Mouse (Mus musculus) monocyte, adult 59 days (primary cell): ENCODE results near the gene Gstm2. TPM values are rescaled to one million over a fixed set of nuclear protein-coding genes. Genes with fewer than 3 reads are reported as not detected.

Source experiments
- total RNA-seq, 2 experiments: library from RNA; stranded (reverse); gene quantifications; one replicate each; pipeline ENCODE4 v1.2.4; 2023

Gstm2 gene
- total RNA-seq = under 1 TPM in 1 of 2 experiments, not detected in 1; 0.79 TPM

DNA sequence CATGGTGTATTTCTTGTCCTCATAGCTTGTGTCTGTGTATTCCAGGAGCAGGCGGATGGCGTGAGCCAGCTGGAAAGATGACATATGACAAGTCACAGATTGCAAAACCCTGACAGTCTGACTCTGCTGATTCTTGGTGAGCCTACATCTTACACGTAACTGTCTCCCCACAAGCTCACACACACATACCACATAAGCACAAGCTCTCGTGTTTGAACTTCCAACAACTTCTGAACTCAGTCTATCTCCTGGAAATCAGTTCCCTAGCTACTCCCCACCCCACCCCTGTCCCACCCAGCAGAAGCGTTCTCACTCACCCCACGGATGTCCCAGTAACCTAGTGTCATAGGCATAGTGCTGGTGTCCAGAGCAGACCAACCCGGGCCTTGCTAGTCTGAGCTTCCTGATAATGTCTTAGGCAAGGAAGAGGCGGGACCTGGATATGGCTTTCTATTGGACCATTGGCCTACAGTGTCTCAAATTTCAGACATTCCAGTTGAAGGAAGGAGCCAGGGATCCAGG, at the start of gene Gstm2:
Gene Gstm2 (minus strand): TSS at position 413 of the 522 bp plus-strand sequence.

DNA sequence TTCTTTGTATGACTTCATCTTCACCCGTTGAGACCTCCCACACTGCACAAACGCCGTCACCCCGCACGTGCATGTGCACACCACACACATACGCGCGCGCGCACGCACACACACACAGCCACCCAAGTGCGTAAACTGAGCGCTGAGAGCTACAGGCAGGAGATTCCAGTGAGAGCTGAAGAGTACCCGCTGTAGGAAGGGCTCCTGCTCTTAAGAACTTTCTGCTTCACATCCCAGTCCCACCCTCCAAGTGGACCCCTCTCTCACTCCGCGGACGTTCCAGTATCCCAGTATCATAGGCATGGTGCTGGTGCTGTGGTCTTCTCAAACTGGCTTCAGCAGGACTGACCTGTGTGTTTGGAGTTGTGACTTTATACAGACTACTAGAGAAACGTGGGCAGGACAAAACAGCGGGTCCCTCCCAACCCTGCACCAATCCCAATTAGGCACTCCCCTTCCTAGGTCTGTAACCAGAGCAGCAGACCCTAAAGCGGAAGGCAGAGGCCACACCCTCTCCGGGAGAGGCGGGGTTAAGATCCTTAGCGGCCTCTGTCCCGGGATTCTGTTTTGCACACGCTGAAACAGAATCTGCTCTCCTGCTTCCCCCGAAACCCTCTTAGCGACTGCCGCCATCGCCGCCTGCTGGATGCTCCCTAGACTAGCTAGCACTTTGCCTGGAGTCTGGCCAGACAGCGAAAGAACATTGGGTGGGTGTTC, 31.4 kb upstream of the Gstm2 start, which contains the start of gene Gstm1:
Gene Gstm1 (minus strand): TSS at position 501 of the 717 bp plus-strand sequence.

DNA sequence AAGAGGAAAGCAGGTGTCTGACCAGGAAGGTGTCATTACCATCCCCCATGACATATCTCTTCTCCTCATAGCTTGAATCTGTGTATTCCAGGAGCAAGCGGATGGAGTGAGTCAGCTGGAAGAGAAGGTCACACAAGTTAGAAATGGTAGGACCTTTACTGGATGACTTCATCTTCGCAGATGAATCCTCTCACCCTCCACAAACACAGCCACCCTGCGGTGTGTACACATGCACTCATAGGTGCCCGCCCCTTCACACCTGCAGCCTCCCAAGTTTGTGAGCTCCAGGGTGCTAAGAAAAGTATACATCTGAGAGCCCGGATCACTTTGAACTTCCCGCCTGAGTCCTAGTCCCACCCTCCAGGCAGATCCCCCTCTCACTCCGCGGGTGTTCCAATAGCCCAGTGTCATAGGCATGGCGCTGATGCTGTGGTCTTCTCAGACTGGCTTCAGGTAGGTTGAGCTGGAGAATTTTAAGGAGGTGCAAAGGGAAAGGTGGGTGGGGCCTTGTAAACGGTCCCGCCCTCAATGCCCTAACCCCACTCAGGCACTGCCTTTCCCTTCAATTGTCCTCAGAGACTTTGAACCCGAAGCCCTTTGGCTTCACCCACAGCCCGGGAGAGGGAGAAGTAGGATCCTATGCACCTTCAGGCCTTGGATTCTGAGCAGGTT, 17.4 kb downstream of the Gstm2 start, which contains the start of gene Gstm3:
Gene Gstm3 (minus strand): TSS at position 560 of the 672 bp plus-strand sequence.

DNA sequence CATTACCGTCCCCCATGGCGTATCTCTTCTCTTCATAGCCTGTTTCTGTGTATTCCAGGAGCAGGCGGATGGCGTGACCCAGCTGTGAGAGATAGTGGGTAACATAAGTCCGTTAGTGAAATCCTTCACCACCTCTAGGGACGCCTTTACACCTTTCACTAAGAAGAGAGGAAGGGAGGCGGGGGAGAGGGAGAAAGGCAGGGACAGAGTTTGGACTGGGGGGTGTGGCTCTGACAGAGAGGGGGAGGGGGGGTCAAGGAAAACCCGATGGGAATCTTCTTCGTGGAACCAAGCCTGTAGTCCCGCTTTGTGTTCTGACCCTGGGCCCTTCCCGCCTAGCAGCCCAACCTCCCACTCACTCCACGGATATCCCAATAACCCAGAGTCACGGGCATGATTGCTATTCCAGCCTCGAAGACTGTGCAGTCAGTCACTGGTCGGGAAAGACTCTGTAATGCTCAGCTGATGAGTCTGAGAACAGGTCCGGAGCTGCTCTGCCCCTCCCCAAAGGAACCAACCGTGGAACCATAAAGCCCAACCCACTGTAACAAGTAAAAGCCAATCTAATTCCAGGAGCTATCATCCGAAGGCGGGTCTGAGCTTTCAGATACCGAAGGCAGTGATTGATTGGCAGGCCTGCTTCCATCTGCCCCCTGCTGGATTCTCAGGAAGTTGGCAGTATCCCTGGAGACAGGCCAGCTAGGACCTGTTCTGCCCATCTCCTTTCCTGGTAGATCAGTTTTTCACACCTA, 42.8 kb downstream of the Gstm2 start, which contains the start of gene Gstm6:
Gene Gstm6 (minus strand): TSS at position 511 of the 752 bp plus-strand sequence.

Other genes with a start within 250 kb of the Gstm2 start
- gene Csf1, start 226.0 kb downstream of the Gstm2 start, total RNA-seq = 10 to 100 TPM in 1 of 2 experiments, 1 to 10 TPM in 1; 8.9 to 11.2 TPM
- not detected for gene Eps8l3, start 109.2 kb downstream of the Gstm2 start, total RNA-seq
- gene Gstm5, start 90.6 kb downstream of the Gstm2 start, total RNA-seq = 1 to 10 TPM; 1.1 to 1.3 TPM
- 1 to 10 TPM; 1.4 to 2.5 TPM for gene Gstm7, start 54.6 kb downstream of the Gstm2 start, total RNA-seq
- gene Gstm6, start 42.7 kb downstream of the Gstm2 start, total RNA-seq = not detected
- gene Gstm3, start 17.2 kb downstream of the Gstm2 start, total RNA-seq = not detected
- gene Gstm1, start 31.5 kb upstream of the Gstm2 start, total RNA-seq = 100 to 1,000 TPM in 1 of 2 experiments, 10 to 100 TPM in 1; 97.1 to 125 TPM
- 1 to 10 TPM; 3.9 to 5.4 TPM for gene Gstm4, start 58.4 kb upstream of the Gstm2 start, total RNA-seq
- gene Ampd2, start 100.2 kb upstream of the Gstm2 start, total RNA-seq = 10 to 100 TPM; 31.3 to 34.8 TPM
- gene Gnat2, start 106.3 kb upstream of the Gstm2 start, total RNA-seq = not detected
- gene Gnai3, start 159.7 kb upstream of the Gstm2 start, total RNA-seq = 10 to 100 TPM; 62.0 to 70.1 TPM
- gene Gpr61, start 168.4 kb upstream of the Gstm2 start, total RNA-seq = not detected
- gene Amigo1, start 199.9 kb upstream of the Gstm2 start, total RNA-seq = 1 to 10 TPM; 2.7 to 4.0 TPM
- 10 to 100 TPM; 19.2 to 22.1 TPM for gene Cyb561d1, start 214.8 kb upstream of the Gstm2 start, total RNA-seq
- 10 to 100 TPM; 16.7 to 17.0 TPM for gene Atxn7l2, start 224.5 kb upstream of the Gstm2 start, total RNA-seq
- not detected for gene Sypl2, start 240.2 kb upstream of the Gstm2 start, total RNA-seq